Mouse (Mus musculus): ENCODE results near the gene Iba57.

Iba57 gene

DNA sequence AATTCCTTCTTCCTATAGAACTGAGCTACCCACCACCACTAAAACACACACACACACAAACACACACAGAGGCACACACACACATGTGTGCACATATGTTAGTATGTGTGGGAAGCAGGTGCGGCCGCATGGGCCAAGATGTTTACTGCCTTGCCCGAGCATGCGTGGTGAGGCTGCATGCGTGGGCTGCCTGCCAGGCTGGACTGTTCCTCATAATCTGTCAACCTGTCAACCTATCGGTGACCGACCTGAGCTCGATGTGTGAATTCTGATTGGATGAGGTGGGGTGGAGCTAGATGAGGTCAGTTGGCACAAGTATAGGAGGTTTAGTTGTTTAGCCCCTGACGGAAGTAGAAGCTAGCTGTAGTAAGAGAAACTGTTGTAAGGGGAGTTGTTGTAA lies 32.8 kb downstream of the Iba57 start:
- Histone ChIP-seq H3K36me3 (ENCODE audit: control insufficient read depth, insufficient read depth, low read length, poor library complexity, severe bottlenecking) (no peaks in the 10 kb centered on the region), H3K27me3 (ENCODE audit: control insufficient read depth, insufficient read depth, low read length, poor library complexity, severe bottlenecking) (0 out of 2 replicates have a peak, but pooled peaks cover 5% of the 10 kb centered on the region)
- peak; percentile 23 for DNase-seq (ENCODE audit: low read depth, low spot score)

- no peak for DNase-seq (ENCODE audit: low read depth, low spot score)
- no peaks in the 10 kb centered on the region for H3K27me3 ChIP-seq (ENCODE audit: control insufficient read depth, insufficient read depth, low read length, poor library complexity, severe bottlenecking)
- H3K36me3 ChIP-seq (ENCODE audit: control insufficient read depth, insufficient read depth, low read length, poor library complexity, severe bottlenecking) = no peaks in the 10 kb centered on the region
Observed at GRCm38 (mm10) chr11:59105945-59106344, 57.6 kb downstream of the Iba57 start.
